Mouse (Mus musculus) mouse embryonic stem cell (cell line): ENCODE results near the gene Pla1a.

ENCODE experiments used
- in situ Hi-C, 2 experiments: fragments of 300-500 bp; cut with MboI; formaldehyde crosslinking; loops; 1 replicate in 1 of 2; 3 replicates in 1 of 2; pipeline ENCODE4 v1.14.3; 2019 to 2020; ENCODE audit warnings: low sequenced_read_pairs in 2 of 2, low pct_unique_long_range_greater_than_20kb in 1 of 2, mixed read lengths in 1 of 2; ENCODE audit not compliant: unreplicated experiment in 1 of 2

The Pla1a gene

DNA sequence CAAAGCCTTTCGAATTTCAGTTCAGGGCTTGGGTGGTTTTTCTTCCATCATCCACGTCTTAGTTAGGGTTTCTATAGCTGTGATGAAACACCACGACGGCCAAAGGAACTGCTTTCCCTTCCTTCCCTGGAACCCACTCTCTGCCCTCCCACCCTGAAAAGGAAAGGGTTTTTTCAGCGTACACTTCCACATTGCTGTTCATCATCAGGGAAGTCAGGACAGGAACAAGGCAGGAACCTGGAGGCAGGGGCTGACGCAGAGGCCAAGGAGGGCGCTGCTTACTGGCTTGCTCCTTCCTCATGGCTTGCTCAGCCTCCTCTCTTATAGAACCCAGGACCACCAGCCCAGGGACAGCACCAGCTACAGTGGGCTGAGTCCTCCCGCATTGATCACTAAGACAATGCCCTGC lies 56.1 kb downstream of the Pla1a start:
- in situ Hi-C loops, result no loop called here

DNA sequence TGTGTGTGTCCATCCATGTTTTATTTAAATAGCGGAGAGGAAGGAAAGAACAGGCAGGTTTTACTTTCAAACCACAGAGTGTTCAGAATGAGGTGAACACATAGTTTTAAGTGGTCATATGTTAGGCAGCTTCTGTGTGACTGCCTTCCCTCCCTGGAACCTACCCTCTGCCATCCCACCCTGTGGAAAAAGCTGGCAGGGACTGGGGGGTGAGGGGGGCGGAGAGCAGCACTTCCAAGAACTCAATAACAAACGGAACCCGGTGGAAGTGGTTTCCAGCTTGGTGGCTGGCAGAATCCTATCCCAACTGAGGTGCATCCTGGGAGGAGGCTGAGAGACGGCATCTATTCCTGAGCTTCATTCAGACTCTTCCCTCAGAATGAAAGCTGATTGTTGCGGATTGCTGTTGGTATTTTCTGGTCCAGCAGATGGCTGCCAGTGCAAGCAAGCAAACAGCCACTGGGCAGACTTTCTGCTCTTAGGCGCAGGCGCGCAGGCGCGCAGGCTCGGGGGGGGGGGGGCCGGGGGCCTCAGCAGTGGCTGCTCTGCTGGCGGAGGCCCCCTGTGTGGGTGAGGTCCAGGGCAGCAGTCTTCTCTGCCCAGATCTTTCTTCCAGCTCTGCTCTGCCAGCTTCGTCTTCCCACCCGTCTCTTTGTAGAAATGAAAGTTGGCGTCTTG lies 56.6 kb downstream of the Pla1a start:
- in situ Hi-C loops, result no loop called here

DNA sequence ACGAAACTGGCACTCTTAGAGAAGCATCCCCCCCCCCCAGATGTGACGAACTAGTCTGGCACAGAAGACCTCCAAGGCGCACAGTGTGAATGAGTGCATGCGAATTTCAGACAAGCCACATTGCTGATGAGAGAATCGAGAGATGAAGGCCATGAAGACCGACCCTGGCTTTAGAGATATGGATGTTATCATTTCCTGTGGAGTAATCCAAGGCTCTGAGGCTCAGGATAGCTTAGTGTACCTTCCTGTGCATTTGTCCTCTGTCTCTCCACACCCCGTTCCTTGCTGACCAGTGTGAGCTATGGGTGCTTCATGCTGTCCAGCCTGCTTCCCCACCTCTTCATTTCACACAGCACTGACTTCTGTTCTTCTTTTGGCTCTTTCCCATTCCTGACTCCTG lies 57.8 kb downstream of the Pla1a start:
- in situ Hi-C loops, result no loop called here

DNA sequence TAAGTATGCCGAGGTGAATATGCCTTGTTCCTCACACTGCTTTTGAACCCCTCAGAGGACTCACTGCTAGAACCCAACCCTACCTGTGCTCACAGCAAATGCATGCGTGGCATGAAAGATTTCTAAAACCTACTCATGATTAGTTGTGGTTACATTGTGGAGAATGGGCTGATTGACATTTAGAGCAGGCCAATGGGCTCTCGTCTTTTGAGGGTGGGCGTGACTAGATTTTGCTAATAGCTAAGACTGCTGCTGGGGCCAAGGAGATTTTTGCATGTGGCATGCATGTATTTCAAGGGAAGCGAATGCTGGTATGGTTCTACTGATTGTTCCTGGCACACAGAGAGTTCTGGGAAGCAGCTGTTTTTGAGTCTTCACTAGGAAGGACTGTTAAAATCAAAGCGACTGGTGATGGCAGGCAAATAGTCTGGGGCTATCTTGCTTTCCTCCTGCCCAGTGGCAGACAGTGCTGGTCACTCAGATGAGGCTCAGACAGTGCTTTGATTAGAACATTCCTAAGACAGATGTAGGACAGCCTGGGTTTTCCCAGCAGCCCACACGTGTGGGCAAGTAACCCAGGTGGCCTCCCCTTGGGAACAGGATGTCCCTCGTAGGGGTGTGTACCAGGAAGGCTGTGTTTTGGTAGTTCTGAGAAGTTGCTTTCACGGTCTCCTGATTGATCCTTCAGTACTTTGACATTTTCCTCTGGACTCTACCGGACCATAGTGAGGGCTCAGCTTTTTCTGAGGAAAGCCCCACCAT lies 58.4 kb downstream of the Pla1a start:
- in situ Hi-C loops, result no loop called here

DNA sequence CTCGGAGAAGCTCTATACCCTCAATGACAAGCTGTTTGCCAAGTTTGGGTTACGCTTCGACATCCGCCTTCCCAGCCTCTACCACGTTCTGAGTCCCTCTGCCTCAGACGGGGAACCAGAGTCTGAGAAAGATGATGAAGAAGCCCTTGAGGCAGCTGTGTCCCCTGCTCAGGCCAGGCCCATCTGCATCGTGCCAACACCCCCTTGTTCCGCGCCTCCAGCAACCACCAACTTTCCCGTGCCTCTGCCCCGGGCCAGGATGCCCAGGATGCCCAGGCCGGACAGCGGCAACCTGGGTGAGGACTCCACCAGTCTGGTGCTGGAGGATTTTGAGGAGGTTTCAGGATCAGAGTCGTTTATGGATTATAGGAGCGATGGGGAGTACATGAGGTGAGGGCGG lies 59.0 kb downstream of the Pla1a start:
- in situ Hi-C loops, result no loop called here

DNA sequence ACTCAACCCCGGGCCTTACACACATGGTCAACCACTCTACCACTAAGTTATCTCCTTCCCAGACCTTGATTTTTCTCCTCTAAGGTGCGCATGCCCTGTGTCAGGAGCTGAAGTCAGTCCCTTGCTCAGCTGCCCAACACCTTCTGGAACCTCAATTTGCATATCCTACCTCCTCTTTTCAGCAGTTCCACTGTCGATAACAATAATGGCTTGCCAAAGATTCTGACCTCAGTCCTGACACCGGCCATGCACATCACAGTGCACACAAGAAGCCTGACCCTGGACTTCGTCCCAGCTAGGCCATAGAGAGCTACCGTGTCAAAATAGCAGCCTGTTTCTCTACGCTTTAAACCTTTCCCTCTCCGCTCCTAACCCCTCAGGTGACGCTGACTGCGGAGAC lies 59.5 kb downstream of the Pla1a start:
- in situ Hi-C loops, result no loop called here

GRCm38 (mm10) chr16:38372876-38373275 lies 60.1 kb downstream of the Pla1a start:
- in situ Hi-C loops, result no loop called here

GRCm38 (mm10) chr16:38371705-38372296 lies 61.1 kb downstream of the Pla1a start:
- in situ Hi-C loops, result no loop called here

- in situ Hi-C loops, result no loop called here
These were observed 62.1 kb downstream of the Pla1a start for GRCm38 (mm10) chr16:38370633-38371374.

DNA sequence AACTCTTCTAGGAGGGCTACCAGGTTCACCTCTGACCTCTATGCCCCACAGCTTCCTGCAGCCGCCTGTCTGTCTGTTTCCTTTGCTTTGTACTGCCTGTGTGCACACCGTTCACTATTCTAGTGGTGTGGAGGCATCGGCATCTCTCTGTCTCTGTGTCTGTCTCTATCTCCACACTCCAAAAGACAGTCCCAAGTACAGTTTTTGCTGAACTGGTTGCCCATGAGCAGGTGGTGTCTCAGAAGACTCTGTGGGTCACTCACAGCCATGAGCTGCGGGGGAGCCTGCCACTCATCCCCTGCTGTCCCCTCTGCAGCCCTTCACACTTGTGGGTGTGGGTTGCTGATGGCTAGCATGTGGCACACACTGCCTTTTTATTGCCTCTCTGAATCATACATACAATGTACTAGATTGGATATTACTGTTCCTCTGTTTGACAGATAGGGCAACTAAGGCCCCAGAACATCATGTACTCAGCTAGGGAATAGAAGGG lies 62.9 kb downstream of the Pla1a start:
- in situ Hi-C loops, result no loop called here

GRCm38 (mm10) chr16:38369431-38369830 lies 63.5 kb downstream of the Pla1a start:
- in situ Hi-C loops, result no loop called here

GRCm38 (mm10) chr16:38369000-38369399 lies 63.9 kb downstream of the Pla1a start:
- in situ Hi-C loops, result no loop called here

GRCm38 (mm10) chr16:38368336-38368735 lies 64.6 kb downstream of the Pla1a start:
- in situ Hi-C loops, result no loop called here

GRCm38 (mm10) chr16:38366231-38366630 lies 66.7 kb downstream of the Pla1a start:
- in situ Hi-C loops, result no loop called here

GRCm38 (mm10) chr16:38365390-38365789 lies 67.6 kb downstream of the Pla1a start:
- in situ Hi-C loops, result no loop called here

GRCm38 (mm10) chr16:38363657-38364056 lies 69.3 kb downstream of the Pla1a start:
- in situ Hi-C loops, result no loop called here

DNA sequence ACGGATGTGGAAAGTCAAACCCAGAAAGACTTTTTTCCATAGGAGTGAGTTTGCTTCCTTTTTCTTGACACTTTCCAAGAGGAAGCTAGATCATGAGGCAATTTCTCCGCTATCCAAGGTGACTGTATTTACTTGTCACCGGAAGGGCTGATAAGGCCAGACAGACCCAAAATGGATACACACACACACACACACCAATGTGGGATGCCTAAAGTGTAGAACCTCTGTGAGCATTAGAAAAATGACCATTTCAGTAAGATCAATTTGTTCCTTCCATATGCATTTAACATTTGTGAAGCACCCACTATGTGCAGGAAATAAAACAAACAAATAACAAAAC lies 69.7 kb downstream of the Pla1a start:
- in situ Hi-C loops, result no loop called here

DNA sequence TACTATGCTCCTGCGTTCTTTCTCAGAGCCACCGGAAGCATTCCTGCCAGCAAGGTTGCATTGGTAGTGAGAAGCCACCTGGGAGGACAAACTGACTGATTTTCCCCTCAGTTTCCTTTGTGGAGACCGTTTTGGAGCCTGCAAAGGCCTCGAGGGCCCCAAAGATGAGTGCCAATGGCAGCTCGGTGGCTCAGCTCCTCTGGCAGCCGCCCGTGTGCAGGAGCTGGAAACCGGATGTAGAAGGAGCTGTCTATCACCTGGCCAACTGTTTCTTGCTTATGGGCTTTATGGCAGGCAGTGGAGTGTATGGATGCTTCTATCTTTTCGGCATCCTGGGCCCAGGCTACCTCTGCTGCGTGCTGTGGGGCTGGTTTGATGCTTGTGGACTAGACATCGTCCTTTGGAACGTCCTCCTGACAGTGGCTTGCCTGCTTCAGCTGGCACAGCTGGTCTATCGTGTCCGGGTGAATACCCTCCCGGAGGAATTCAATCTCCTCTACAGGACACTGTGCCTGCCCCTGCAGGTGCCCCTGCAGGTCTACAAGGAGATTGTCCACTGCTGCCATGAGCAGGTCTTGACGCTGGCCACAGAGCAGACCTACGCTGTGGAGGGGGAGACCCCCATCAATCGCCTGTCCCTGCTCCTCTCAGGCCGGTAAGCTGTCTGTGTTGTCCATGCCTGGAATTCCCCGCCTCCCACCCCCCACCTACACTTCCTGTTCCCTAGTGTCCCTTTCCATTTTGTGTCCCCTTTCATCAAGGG lies 70.3 kb downstream of the Pla1a start:
- in situ Hi-C loops, result no loop called here
